Mouse (Mus musculus): ENCODE measurements around the gene Nr0b1. TPM values are rescaled to one million over a fixed set of nuclear protein-coding genes. Genes with fewer than 3 reads are reported as not detected.

Nr0b1 gene
- 1.1 TPM in 2 replicates for polyA plus RNA-seq (2014; fragmentation: Nextera tagmentation; extraction: Ambion mirVana)

DNA sequence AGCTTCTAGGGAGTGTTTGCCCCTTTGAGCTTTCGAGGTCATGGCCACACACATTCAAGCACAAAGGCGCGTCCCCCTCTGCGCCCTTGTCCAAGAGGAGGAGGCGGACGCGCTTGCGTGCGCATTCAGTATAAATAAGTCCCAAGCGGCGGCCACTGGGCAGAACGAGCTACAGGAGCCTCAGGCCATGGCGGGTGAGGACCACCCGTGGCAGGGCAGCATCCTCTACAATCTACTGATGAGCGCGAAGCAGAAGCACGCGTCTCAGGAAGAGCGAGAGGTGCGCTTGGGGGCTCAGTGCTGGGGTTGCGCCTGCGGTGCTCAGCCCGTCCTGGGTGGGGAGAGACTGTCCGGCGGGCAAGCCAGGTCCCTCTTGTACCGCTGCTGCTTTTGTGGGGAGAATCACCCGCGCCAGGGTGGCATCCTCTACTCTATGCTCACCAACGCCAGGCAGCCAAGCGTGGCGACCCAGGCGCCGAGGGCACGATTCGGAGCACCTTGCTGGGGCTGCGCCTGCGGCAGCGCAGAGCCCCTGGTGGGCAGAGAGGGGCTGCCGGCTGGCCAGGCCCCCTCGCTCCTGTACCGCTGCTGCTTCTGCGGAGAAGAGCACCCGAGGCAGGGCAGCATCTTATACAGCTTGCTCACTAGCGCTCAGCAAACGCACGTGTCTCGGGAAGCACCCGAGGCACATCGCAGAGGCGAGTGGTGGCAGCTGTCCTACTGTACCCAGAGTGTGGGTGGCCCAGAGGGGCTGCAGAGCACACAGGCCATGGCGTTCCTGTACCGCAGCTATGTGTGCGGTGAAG, at the start of gene Nr0b1:
TSS of gene Nr0b1 (plus strand) at position 151 of the 806 bp plus-strand sequence.
- no peak within 1 kb of the TSS for H3K9ac ChIP-seq (ENCODE audit: low read depth, low read length)
- no peaks in the 10 kb centered on the region for H3K4me1 ChIP-seq (ENCODE audit: control insufficient read depth, insufficient read depth, low read length)
- peak within 1 kb of the TSS; percentile 34 for H3K4me3 ChIP-seq (ENCODE audit: low read length)
- 27% methylated on average over 53 of the region's 53 CpGs for WGBS
- peak within 1 kb of the TSS; percentile 59 for H3K4me2 ChIP-seq (replicated peaks; ENCODE audit: low read depth, low read length)
- peak; percentile 83 for ATAC-seq (ENCODE audit: low FRiP score, low TSS enrichment)
- H3K9me3 ChIP-seq (ENCODE audit: control insufficient read depth, low read length), result no peaks in the 10 kb centered on the region
- H3K27me3 ChIP-seq (ENCODE audit: control insufficient read depth, insufficient read depth, low read length), result peaks cover 16% of the 10 kb centered on the region; the same call in 1 of the 2 replicates
- H3K36me3 ChIP-seq (ENCODE audit: control insufficient read depth, insufficient read depth, low read length), result no peaks in the 10 kb centered on the region
- no peak within 1 kb of the TSS for H3K27ac ChIP-seq (ENCODE audit: low read depth, low read length)

DNA sequence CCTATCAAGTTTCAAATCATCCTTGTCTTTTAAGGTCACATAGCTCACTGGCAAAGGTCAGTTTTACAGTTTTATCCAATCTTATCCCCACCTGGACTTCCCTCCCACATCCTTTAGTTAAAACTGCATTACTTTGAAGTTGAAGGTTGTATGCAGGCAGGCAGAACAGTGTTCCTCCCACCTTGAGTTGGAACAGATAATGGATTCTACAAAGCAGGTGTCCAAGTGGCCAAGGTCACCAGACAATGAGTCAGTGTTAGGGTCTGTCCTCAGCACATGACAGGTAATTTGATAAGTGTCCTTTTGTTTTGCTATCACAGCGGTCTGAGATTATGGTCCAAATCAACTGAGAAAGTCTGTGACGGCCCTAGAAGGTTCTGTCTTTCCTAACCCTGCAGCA, 4.3 kb upstream of the Nr0b1 start:
- WGBS, result 77% methylated on average over 2 of the region's 2 CpGs
- H3K36me3 ChIP-seq (ENCODE audit: control insufficient read depth, insufficient read depth, low read length), result no peaks in the 10 kb centered on the region

DNA sequence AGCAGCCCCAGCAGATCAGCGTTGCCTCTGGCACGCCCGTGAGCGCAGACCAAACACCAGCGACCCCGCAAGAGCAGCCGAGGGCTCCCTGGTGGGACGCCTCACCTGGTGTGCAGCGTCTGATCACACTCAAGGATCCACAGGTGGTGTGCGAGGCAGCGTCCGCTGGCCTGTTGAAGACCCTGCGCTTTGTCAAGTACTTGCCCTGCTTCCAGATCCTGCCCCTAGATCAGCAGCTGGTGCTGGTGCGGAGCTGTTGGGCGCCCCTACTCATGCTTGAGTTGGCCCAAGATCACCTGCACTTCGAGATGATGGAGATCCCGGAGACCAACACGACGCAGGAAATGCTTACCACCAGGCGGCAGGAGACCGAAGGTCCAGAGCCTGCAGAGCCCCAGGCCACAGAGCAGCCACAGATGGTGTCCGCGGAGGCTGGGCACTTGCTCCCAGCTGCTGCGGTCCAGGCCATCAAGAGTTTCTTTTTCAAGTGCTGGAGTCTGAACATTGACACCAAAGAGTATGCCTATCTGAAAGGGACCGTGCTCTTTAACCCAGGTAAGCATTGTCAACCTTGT, 943 bp downstream of the Nr0b1 start:
- WGBS, result 30% methylated on average over 25 of the region's 25 CpGs
- Histone ChIP-seq H3K4me2 (replicated peaks; ENCODE audit: low read depth, low read length) (peak overlapping the region; percentile 59), H3K4me3 (ENCODE audit: low read length) (peak overlapping the region; percentile 34), H3K4me1 (ENCODE audit: control insufficient read depth, insufficient read depth, low read length) (no peaks in the 10 kb centered on the region), H3K36me3 (ENCODE audit: control insufficient read depth, insufficient read depth, low read length) (no peaks in the 10 kb centered on the region), H3K9me3 (ENCODE audit: control insufficient read depth, low read length) (no peaks in the 10 kb centered on the region), H3K27me3 (ENCODE audit: control insufficient read depth, insufficient read depth, low read length) (peaks cover 16% of the 10 kb centered on the region; the same call in 1 of the 2 replicates), H3K9ac (ENCODE audit: low read depth, low read length) (no peak overlapping the region), H3K27ac (ENCODE audit: low read depth, low read length) (no peak overlapping the region)
- peak; percentile 87 for ATAC-seq (ENCODE audit: low FRiP score, low TSS enrichment)

More for the DNA sequence above, 4.3 kb upstream of the Nr0b1 start:
- Histone ChIP-seq H3K9me3 (ENCODE audit: control insufficient read depth, low read length) (no peaks in the 10 kb centered on the region), H3K4me1 (ENCODE audit: control insufficient read depth, insufficient read depth, low read length) (no peaks in the 10 kb centered on the region), H3K4me2 (replicated peaks; ENCODE audit: low read depth, low read length) (no peak overlapping the region), H3K27me3 (ENCODE audit: control insufficient read depth, insufficient read depth, low read length) (peaks cover 10% of the 10 kb centered on the region; the same call in 1 of the 2 replicates), H3K27ac (ENCODE audit: low read depth, low read length) (no peak overlapping the region), H3K4me3 (ENCODE audit: low read length) (no peak overlapping the region), H3K9ac (ENCODE audit: low read depth, low read length) (no peak overlapping the region)
- no peak for ATAC-seq (ENCODE audit: low FRiP score, low TSS enrichment)

GRCm38 (mm10) chrX:86193386-86193785, 1.8 kb downstream of the Nr0b1 start:
- WGBS, result 45% methylated on average over 4 of the region's 4 CpGs

GRCm38 (mm10) chrX:86237246-86237645, 45.7 kb downstream of the Nr0b1 start:
- Histone ChIP-seq H3K4me3 (ENCODE audit: low read length) (no peak overlapping the region), H3K27me3 (ENCODE audit: control insufficient read depth, insufficient read depth, low read length) (no peaks in the 10 kb centered on the region), H3K36me3 (ENCODE audit: control insufficient read depth, insufficient read depth, low read length) (no peaks in the 10 kb centered on the region), H3K9me3 (ENCODE audit: control insufficient read depth, low read length) (no peaks in the 10 kb centered on the region), H3K27ac (ENCODE audit: low read depth, low read length) (no peak overlapping the region), H3K4me1 (ENCODE audit: control insufficient read depth, insufficient read depth, low read length) (no peaks in the 10 kb centered on the region), H3K4me2 (replicated peaks; ENCODE audit: low read depth, low read length) (no peak overlapping the region), H3K9ac (ENCODE audit: low read depth, low read length) (no peak overlapping the region)
- no peak for ATAC-seq (ENCODE audit: low FRiP score, low TSS enrichment)
- no CpG with 5 or more reads among the region's 1 CpGs for WGBS

More at GRCm38 (mm10) chrX:86193386-86193785, 1.8 kb downstream of the Nr0b1 start:
- Histone ChIP-seq H3K4me3 (ENCODE audit: low read length) (no peak overlapping the region), H3K9me3 (ENCODE audit: control insufficient read depth, low read length) (no peaks in the 10 kb centered on the region), H3K36me3 (ENCODE audit: control insufficient read depth, insufficient read depth, low read length) (no peaks in the 10 kb centered on the region), H3K27ac (ENCODE audit: low read depth, low read length) (no peak overlapping the region), H3K4me1 (ENCODE audit: control insufficient read depth, insufficient read depth, low read length) (no peaks in the 10 kb centered on the region), H3K4me2 (replicated peaks; ENCODE audit: low read depth, low read length) (no peak overlapping the region), H3K27me3 (ENCODE audit: control insufficient read depth, insufficient read depth, low read length) (peaks cover 16% of the 10 kb centered on the region; the same call in 1 of the 2 replicates), H3K9ac (ENCODE audit: low read depth, low read length) (no peak overlapping the region)
- ATAC-seq (ENCODE audit: low FRiP score, low TSS enrichment), result no peak

Other genes starting within 250 kb of the Nr0b1 start
- gene Samt3, start 147.6 kb upstream of the Nr0b1 start, polyA plus RNA-seq (2014; fragmentation: Nextera tagmentation; extraction: Ambion mirVana), result not detected in 2 replicates
- not detected in 2 replicates for gene Mageb4, start 113.3 kb downstream of the Nr0b1 start, polyA plus RNA-seq (2014; fragmentation: Nextera tagmentation; extraction: Ambion mirVana)

All from kidney, embryonic 14.5 days (tissue).